Mouse (Mus musculus) MEL (cell line): Measurements from ENCODE around the gene Cep135. TPM values are rescaled to one million over a fixed set of nuclear protein-coding genes. Genes with fewer than 3 reads are reported as not detected.

Experiments
- DNase-seq: peaks from one replicate; pipeline ENCODE4 v3.0.0; 2011; ENCODE audit warnings: low read depth, low spot score
- H3K27ac ChIP-seq: 2 replicates; pipeline ENCODE4 v1.5.1; 2012; ENCODE audit warnings: low read depth, mild to moderate bottlenecking, control low read depth, low read length, moderate library complexity; ENCODE audit not compliant: control insufficient read depth
- H3K27me3 ChIP-seq, 2 experiments: fragments of 150-350 bp in 1 of 2; sonication (generic) in 1 of 2; 2 replicates each; pipeline ENCODE4 v1.6.1; 2012; ENCODE audit warnings: low read length in 2 of 2, mild to moderate bottlenecking in 2 of 2, improper control_type of control experiment in 1 of 2, moderate library complexity in 1 of 2; ENCODE audit not compliant: insufficient read depth in 2 of 2, control insufficient read depth in 1 of 2
- H3K36me3 ChIP-seq, 2 experiments: 2 replicates each; pipeline ENCODE4 v1.6.1; 2012 to 2014; ENCODE audit warnings: low read length in 2 of 2, improper control_type of control experiment in 1 of 2, inconsistent platforms in 1 of 2, mild to moderate bottlenecking in 1 of 2; ENCODE audit not compliant: insufficient read depth in 2 of 2, control insufficient read depth in 1 of 2
- H3K4me1 ChIP-seq, 2 experiments: fragments of 150-350 bp in 1 of 2; sonication (generic) in 1 of 2; 2 replicates each; pipeline ENCODE4 v1.6.1; 2012; ENCODE audit warnings: low read length in 2 of 2, improper control_type of control experiment in 1 of 2, mild to moderate bottlenecking in 1 of 2; ENCODE audit not compliant: insufficient read depth in 2 of 2, control insufficient read depth in 1 of 2
- H3K4me3 ChIP-seq, 2 experiments: fragments of 150-350 bp in 1 of 2; sonication (generic) in 1 of 2; 2 replicates each; pipeline ENCODE4 v1.5.1; 2012; ENCODE audit warnings: low read depth in 2 of 2, low read length in 2 of 2, mild to moderate bottlenecking in 2 of 2, moderate library complexity in 2 of 2, control low read depth in 1 of 2, improper control_type of control experiment in 1 of 2; ENCODE audit not compliant: control insufficient read depth in 1 of 2, insufficient read depth in 1 of 2
- H3K79me2 ChIP-seq: 2 replicates; pipeline ENCODE4 v1.6.1; 2012; ENCODE audit warnings: mild to moderate bottlenecking, low read length, moderate library complexity; ENCODE audit not compliant: control insufficient read depth, poor library complexity, insufficient read depth
- H3K9ac ChIP-seq: 2 replicates; pipeline ENCODE4 v1.6.1; 2012; ENCODE audit warnings: low read depth, mild to moderate bottlenecking, control low read depth, low read length, moderate library complexity; ENCODE audit not compliant: control insufficient read depth, poor library complexity, severe bottlenecking
- H3K9me3 ChIP-seq: fragments of 150-350 bp; sonication (generic); replicated peaks from 2 replicates; pipeline ENCODE4 v1.6.1; 2012; ENCODE audit warnings: mild to moderate bottlenecking, low read length, improper control_type of control experiment, moderate library complexity; ENCODE audit not compliant: insufficient read depth
- BHLHE40 ChIP-seq: IDR thresholded peaks from 2 replicates; pipeline ENCODE4 v1.6.1; 2012; ENCODE audit warnings: low read depth, mild to moderate bottlenecking, inconsistent platforms, low read length, improper control_type of control experiment, borderline replicate concordance
- CHD1 ChIP-seq: IDR thresholded peaks from 2 replicates; pipeline ENCODE4 v1.6.1; 2012; ENCODE audit warnings: low read depth, mild to moderate bottlenecking, inconsistent platforms, low read length, improper control_type of control experiment
- CHD2 ChIP-seq: IDR thresholded peaks from 2 replicates; pipeline ENCODE4 v1.6.1; 2011; ENCODE audit warnings: low read length, improper control_type of control experiment
- CTCF ChIP-seq, 3 experiments: IDR thresholded peaks in 2 of 3; conservative IDR thresholded peaks in 1 of 3; 2 replicates each; pipeline ENCODE4 v1.5.1; 2011 to 2012; ENCODE audit warnings: low read length in 3 of 3, low read depth in 2 of 3, mild to moderate bottlenecking in 2 of 3, improper control_type of control experiment in 1 of 3, inconsistent platforms in 1 of 3, mixed read lengths in 1 of 3, moderate library complexity in 1 of 3; ENCODE audit not compliant: control insufficient read depth in 1 of 3, insufficient read depth in 1 of 3, poor library complexity in 1 of 3, severe bottlenecking in 1 of 3
- E2F4 ChIP-seq: IDR thresholded peaks from 2 replicates; pipeline ENCODE4 v1.6.1; 2011; ENCODE audit warnings: low read depth, low read length, improper control_type of control experiment, borderline replicate concordance
- ELF1 ChIP-seq: IDR thresholded peaks from 2 replicates; pipeline ENCODE4 v1.6.1; 2014; ENCODE audit warnings: low read depth, mild to moderate bottlenecking, inconsistent platforms, low read length, improper control_type of control experiment, moderate library complexity
- EP300 ChIP-seq, 2 experiments: IDR thresholded peaks; 2 replicates each; pipeline ENCODE4 v1.6.1; 2011; ENCODE audit warnings: improper control_type of control experiment in 2 of 2, low read length in 2 of 2, low read depth in 1 of 2, mild to moderate bottlenecking in 1 of 2
- ETS1 ChIP-seq: IDR thresholded peaks from 2 replicates; pipeline ENCODE4 v1.6.1; 2012; ENCODE audit warnings: low read depth, mild to moderate bottlenecking, inconsistent platforms, low read length, improper control_type of control experiment, moderate library complexity
- GABPA ChIP-seq: IDR thresholded peaks from 2 replicates; pipeline ENCODE4 v1.6.1; 2012; ENCODE audit warnings: low read depth, mild to moderate bottlenecking, inconsistent platforms, low read length, improper control_type of control experiment, moderate library complexity
- GATA1 ChIP-seq: IDR thresholded peaks from 2 replicates; pipeline ENCODE4 v1.6.1; 2011; ENCODE audit warnings: low read depth, low read length, improper control_type of control experiment
- HCFC1 ChIP-seq: IDR thresholded peaks from 2 replicates; pipeline ENCODE4 v1.6.1; 2012; ENCODE audit warnings: low read depth, mild to moderate bottlenecking, inconsistent platforms, low read length, improper control_type of control experiment, moderate library complexity
- JUND ChIP-seq: IDR thresholded peaks from 2 replicates; pipeline ENCODE4 v1.6.1; 2011; ENCODE audit warnings: low read depth, mild to moderate bottlenecking, improper control_type of control experiment, low read length
- KAT2A ChIP-seq: conservative IDR thresholded peaks from 2 replicates; pipeline ENCODE4 v1.6.1; 2012; ENCODE audit warnings: low read depth, low read length, improper control_type of control experiment, inconsistent platforms
- MAX ChIP-seq: IDR thresholded peaks from 2 replicates; pipeline ENCODE4 v1.6.1; 2011; ENCODE audit warnings: low read length, improper control_type of control experiment
- MAZ ChIP-seq: IDR thresholded peaks from 2 replicates; pipeline ENCODE4 v1.6.1; 2012; ENCODE audit warnings: low read depth, mild to moderate bottlenecking, inconsistent platforms, low read length, improper control_type of control experiment
- MEF2A ChIP-seq: IDR thresholded peaks from 2 replicates; pipeline ENCODE4 v1.6.1; 2014; ENCODE audit warnings: low read depth, mild to moderate bottlenecking, inconsistent platforms, low read length, improper control_type of control experiment; ENCODE audit not compliant: poor library complexity, insufficient replicate concordance, severe bottlenecking; ENCODE audit errors: extremely low read depth
- MXI1 ChIP-seq: IDR thresholded peaks from 2 replicates; pipeline ENCODE4 v1.6.1; 2011; ENCODE audit warnings: mild to moderate bottlenecking, low read depth, low read length, improper control_type of control experiment
- MYB ChIP-seq: IDR thresholded peaks from 2 replicates; pipeline ENCODE4 v1.6.1; 2011; ENCODE audit warnings: mild to moderate bottlenecking, low read depth, low read length, improper control_type of control experiment
- MYC ChIP-seq: IDR thresholded peaks from 2 replicates; pipeline ENCODE4 v1.6.1; 2011; ENCODE audit warnings: low read depth, mild to moderate bottlenecking, low read length, improper control_type of control experiment, moderate library complexity
- NELFE ChIP-seq: IDR thresholded peaks from 2 replicates; pipeline ENCODE4 v1.6.1; 2011; ENCODE audit warnings: low read depth, low read length, improper control_type of control experiment
- NRF1 ChIP-seq: IDR thresholded peaks from 2 replicates; pipeline ENCODE4 v1.6.1; 2014; ENCODE audit warnings: low read depth, mild to moderate bottlenecking, inconsistent platforms, low read length, improper control_type of control experiment, moderate library complexity; ENCODE audit not compliant: poor library complexity, insufficient read depth, severe bottlenecking
- POLR2A ChIP-seq, 2 experiments: IDR thresholded peaks; 2 replicates each; pipeline ENCODE4 v1.6.1; 2011 to 2012; ENCODE audit warnings: low read length in 2 of 2, mild to moderate bottlenecking in 2 of 2, control low read depth in 1 of 2, improper control_type of control experiment in 1 of 2, low read depth in 1 of 2, moderate library complexity in 1 of 2; ENCODE audit not compliant: control insufficient read depth in 1 of 2, insufficient read depth in 1 of 2, poor library complexity in 1 of 2
- POLR2AphosphoS2 ChIP-seq: IDR thresholded peaks from 2 replicates; pipeline ENCODE4 v1.6.1; 2011; ENCODE audit warnings: low read length, improper control_type of control experiment
- POLR2AphosphoS5 ChIP-seq: IDR thresholded peaks from 2 replicates; pipeline ENCODE4 v1.6.1; 2012; ENCODE audit warnings: low read depth, borderline replicate concordance, mild to moderate bottlenecking, inconsistent platforms, low read length, moderate library complexity, mixed read lengths
- RAD21 ChIP-seq: IDR thresholded peaks from 2 replicates; pipeline ENCODE4 v1.6.1; 2011; ENCODE audit warnings: mild to moderate bottlenecking, low read depth, low read length, improper control_type of control experiment
- RCOR1 ChIP-seq: IDR thresholded peaks from 2 replicates; pipeline ENCODE4 v1.6.1; 2012; ENCODE audit warnings: low read depth, mild to moderate bottlenecking, inconsistent platforms, low read length, improper control_type of control experiment
- SIN3A ChIP-seq: IDR thresholded peaks from 2 replicates; pipeline ENCODE4 v1.6.1; 2012; ENCODE audit warnings: low read length, improper control_type of control experiment, inconsistent platforms
- SMC3 ChIP-seq: IDR thresholded peaks from 2 replicates; pipeline ENCODE4 v1.6.1; 2011; ENCODE audit warnings: low read depth, low read length, improper control_type of control experiment
- TAL1 ChIP-seq: IDR thresholded peaks from 2 replicates; pipeline ENCODE4 v1.6.1; 2012; ENCODE audit warnings: mild to moderate bottlenecking, inconsistent platforms, low read length, moderate library complexity, mixed read lengths
- TBP ChIP-seq: IDR thresholded peaks from 2 replicates; pipeline ENCODE4 v1.8.0; 2011; ENCODE audit warnings: low read depth, low read length, improper control_type of control experiment
- TCF12 ChIP-seq: IDR thresholded peaks from 2 replicates; pipeline ENCODE4 v1.6.1; 2014; ENCODE audit warnings: low read depth, mild to moderate bottlenecking, inconsistent platforms, low read length, improper control_type of control experiment, moderate library complexity
- UBTF ChIP-seq: IDR thresholded peaks from 2 replicates; pipeline ENCODE4 v1.6.1; 2012; ENCODE audit warnings: low read depth, mild to moderate bottlenecking, inconsistent platforms, low read length, improper control_type of control experiment, moderate library complexity, borderline replicate concordance; ENCODE audit not compliant: insufficient read depth
- USF1 ChIP-seq: IDR thresholded peaks from 2 replicates; pipeline ENCODE4 v1.6.1; 2014; ENCODE audit warnings: low read depth, mild to moderate bottlenecking, inconsistent platforms, low read length, improper control_type of control experiment, moderate library complexity
- USF2 ChIP-seq, 2 experiments: IDR thresholded peaks; 2 replicates each; pipeline ENCODE4 v1.6.1; 2011 to 2012; ENCODE audit warnings: improper control_type of control experiment in 2 of 2, low read length in 2 of 2, borderline replicate concordance in 1 of 2, inconsistent platforms in 1 of 2, low read depth in 1 of 2, mild to moderate bottlenecking in 1 of 2; ENCODE audit not compliant: insufficient read depth in 1 of 2
- ZC3H11A ChIP-seq: IDR thresholded peaks from 2 replicates; pipeline ENCODE4 v1.6.1; 2012; ENCODE audit warnings: low read depth, mild to moderate bottlenecking, inconsistent platforms, low read length, improper control_type of control experiment
- ZKSCAN1 ChIP-seq: IDR thresholded peaks from 2 replicates; pipeline ENCODE4 v1.6.1; 2012; ENCODE audit warnings: low read depth, mild to moderate bottlenecking, inconsistent platforms, low read length, improper control_type of control experiment, moderate library complexity
- ZMIZ1 ChIP-seq: IDR thresholded peaks from 2 replicates; pipeline ENCODE4 v1.6.1; 2012; ENCODE audit warnings: low read depth, mild to moderate bottlenecking, inconsistent platforms, low read length, improper control_type of control experiment, moderate library complexity
- ZNF384 ChIP-seq: IDR thresholded peaks from 2 replicates; pipeline ENCODE4 v1.6.1; 2012; ENCODE audit warnings: low read depth, mild to moderate bottlenecking, inconsistent platforms, low read length, improper control_type of control experiment
- polyA plus RNA-seq, 2 experiments: library from polyadenylated mRNA; stranded (reverse) in 1 of 2; unstranded in 1 of 2; fragments of >175 nt in 1 of 2; fragments of >200 nt in 1 of 2; gene quantifications; 2 replicates each; pipeline versions ENCODE4 v1.2.1 to v1.2.4; 2012; ENCODE audit warnings: low replicate concordance in 2 of 2, low read depth in 1 of 2; ENCODE audit not compliant: insufficient read length in 2 of 2, insufficient read depth in 1 of 2, missing spikeins in 1 of 2
- total RNA-seq: library from RNA; depleted of rRNA; stranded (reverse); fragments of 300-350 nt; gene quantifications from 2 replicates; pipeline ENCODE4 v1.2.3, GENCODE M21; 2012

The Cep135 gene
- total and polyA plus RNA-seq, 3 experiments, result 9.2 to 9.3 TPM; not detected in 1

- Histone ChIP-seq H3K36me3 (peaks cover 3 to 16% of the 10 kb centered on the region in 2 experiments), H3K9me3 (no peaks in the 10 kb centered on the region), H3K79me2 (no peaks in the 10 kb centered on the region), H3K9ac (no peak overlapping the region), H3K27ac (0 out of 2 replicates have a peak overlapping the region, but pooled peaks have one; percentile 6), H3K27me3 (no peaks in the 10 kb centered on the region), H3K4me3 (no peak overlapping the region), H3K4me1 (peaks cover 3 to 10% of the 10 kb centered on the region in 2 experiments; a peak in 3 of 4 replicates)
- peak; percentile 62 for DNase-seq
- TF ChIP-seq GABPA (no peak), TBP (no peak), CHD1 (no peak), CHD2 (no peak), TCF12 (peak; percentile 84), USF2 (IDR thresholded peaks at IDR 0.05; ENCODE audit: borderline replicate concordance in 1 of 2, insufficient read depth in 1 of 2, low read depth in 1 of 2, low read length in 2 of 2) (no peak), ZKSCAN1 (no peak), GATA1 (peak; percentile 68; the same call in 1 of the 2 replicates), HCFC1 (no peak), BHLHE40 (no peak), RCOR1 (peak; percentile 80), POLR2A (IDR thresholded peaks at IDR 0.05; ENCODE audit: control insufficient read depth in 1 of 2, insufficient read depth in 1 of 2, low read depth in 1 of 2, low read length in 2 of 2, poor library complexity in 1 of 2) (no peak), UBTF (no peak), MYB (no peak), ETS1 (peak; percentile 59), KAT2A (no peak), MAZ (no peak), MAX (0 out of 2 replicates have a peak, but pooled peaks have one; percentile 18), POLR2AphosphoS2 (no peak), MEF2A (no peak), MXI1 (no peak), TAL1 (peak; percentile 30), SIN3A (no peak), POLR2AphosphoS5 (no peak), CTCF (IDR thresholded peaks at IDR 0.05 in 2 of 3, conservative IDR thresholded peaks at IDR 0.05 in 1 of 3; ENCODE audit: control insufficient read depth in 1 of 3, insufficient read depth in 1 of 3, low read depth in 2 of 3, low read length in 3 of 3, poor library complexity in 1 of 3, severe bottlenecking in 1 of 3) (no peak), E2F4 (no peak), SMC3 (0 out of 2 replicates have a peak, but pooled peaks have one; percentile 1), NRF1 (no peak), ELF1 (no peak), EP300 (IDR thresholded peaks at IDR 0.05; ENCODE audit: low read depth in 1 of 2, low read length in 2 of 2) (peak; percentile 61 to 76; a peak in 3 of 4 replicates), USF1 (no peak), ZNF384 (no peak), NELFE (no peak), MYC (no peak), JUND (no peak), ZMIZ1 (no peak), RAD21 (no peak), ZC3H11A (no peak)
These were observed 39.3 kb downstream of the Cep135 start for GRCm38 (mm10) chr5:76627770-76628169.
